Mouse (Mus musculus) testis, adult 2 months (tissue): ENCODE data around the gene Gnaq. TPM values are rescaled to one million over a fixed set of nuclear protein-coding genes. Genes with fewer than 3 reads are reported as not detected.

Experiments used
- H3K27ac ChIP-seq: fragments of 200-500 bp; 2 replicates; pipeline ENCODE4 v1.5.1; 2012; ENCODE audit warnings: low read depth, low read length; ENCODE audit not compliant: control insufficient read depth, insufficient read depth
- H3K27me3 ChIP-seq: fragments of 200-500 bp; 2 replicates; pipeline ENCODE4 v1.6.1; 2012; ENCODE audit warnings: mild to moderate bottlenecking, low read length, moderate library complexity; ENCODE audit not compliant: control insufficient read depth, insufficient read depth
- H3K36me3 ChIP-seq: fragments of 200-500 bp; 2 replicates; pipeline ENCODE4 v1.6.1; 2012; ENCODE audit warnings: mild to moderate bottlenecking, low read length; ENCODE audit not compliant: control insufficient read depth, insufficient read depth
- H3K4me1 ChIP-seq: fragments of 200-500 bp; 2 replicates; pipeline ENCODE4 v1.6.1; 2012; ENCODE audit warnings: low read length; ENCODE audit not compliant: control insufficient read depth, insufficient read depth
- H3K4me3 ChIP-seq: fragments of 200-500 bp; 2 replicates; pipeline ENCODE4 v1.5.1; 2012; ENCODE audit warnings: low read depth, mild to moderate bottlenecking, low read length, moderate library complexity, mixed read lengths; ENCODE audit not compliant: control insufficient read depth
- CTCF ChIP-seq: fragments of 200-500 bp; IDR thresholded peaks from 2 replicates; pipeline ENCODE4 v1.5.1; 2012; ENCODE audit warnings: low read depth, mild to moderate bottlenecking, inconsistent platforms, low read length, moderate library complexity; ENCODE audit not compliant: control insufficient read depth, insufficient read depth, insufficient replicate concordance
- POLR2A ChIP-seq: fragments of 200-500 bp; IDR thresholded peaks from 2 replicates; pipeline ENCODE4 v1.6.1; 2012; ENCODE audit warnings: low read depth, mild to moderate bottlenecking, inconsistent platforms, low read length, moderate library complexity; ENCODE audit not compliant: control insufficient read depth
- polyA plus RNA-seq: library from polyadenylated mRNA; depleted of rRNA; stranded (reverse); fragments of >200 nt; gene quantifications from 2 replicates; pipeline ENCODE4 v1.2.3, GENCODE M21; 2012

Gnaq gene
- polyA plus RNA-seq, 1 experiment, result 5.5 TPM

GRCm38 (mm10) chr19:16251819-16252218 lies 119.2 kb downstream of the Gnaq start:
- TF ChIP-seq CTCF (no peak), POLR2A (no peak)
- no peaks in the 10 kb centered on the region for H3K4me1 ChIP-seq
- no peaks in the 10 kb centered on the region for H3K36me3 ChIP-seq
- no peak overlapping the region for H3K4me3 ChIP-seq
- H3K27me3 ChIP-seq, result no peaks in the 10 kb centered on the region
- no peak overlapping the region for H3K27ac ChIP-seq

- Histone ChIP-seq H3K27ac (no peak overlapping the region), H3K4me3 (no peak overlapping the region), H3K4me1 (no peaks in the 10 kb centered on the region), H3K36me3 (no peaks in the 10 kb centered on the region), H3K27me3 (no peaks in the 10 kb centered on the region)
- TF ChIP-seq POLR2A (no peak), CTCF (no peak)
These were observed 120.1 kb downstream of the Gnaq start for GRCm38 (mm10) chr19:16252696-16253095.

- Histone ChIP-seq H3K27ac (no peak overlapping the region), H3K27me3 (no peaks in the 10 kb centered on the region), H3K4me3 (no peak overlapping the region), H3K36me3 (no peaks in the 10 kb centered on the region), H3K4me1 (no peaks in the 10 kb centered on the region)
- TF ChIP-seq CTCF (no peak), POLR2A (no peak)
These were observed 122.2 kb downstream of the Gnaq start for GRCm38 (mm10) chr19:16254881-16255280.

GRCm38 (mm10) chr19:16255294-16255693 lies 122.7 kb downstream of the Gnaq start:
- Histone ChIP-seq H3K27ac (no peak overlapping the region), H3K27me3 (no peaks in the 10 kb centered on the region), H3K36me3 (no peaks in the 10 kb centered on the region), H3K4me3 (no peak overlapping the region), H3K4me1 (no peaks in the 10 kb centered on the region)
- TF ChIP-seq POLR2A (no peak), CTCF (no peak)

GRCm38 (mm10) chr19:16258766-16259355 lies 126.2 kb downstream of the Gnaq start:
- H3K27ac ChIP-seq, result no peak overlapping the region
- TF ChIP-seq CTCF (no peak), POLR2A (no peak)

GRCm38 (mm10) chr19:16259786-16260434 lies 127.3 kb downstream of the Gnaq start:
- no peak overlapping the region for H3K27ac ChIP-seq
- H3K36me3 ChIP-seq, result no peaks in the 10 kb centered on the region
- no peak overlapping the region for H3K4me3 ChIP-seq
- H3K27me3 ChIP-seq, result no peaks in the 10 kb centered on the region
- no peak for TF ChIP-seq POLR2A
- no peak for TF ChIP-seq CTCF
- H3K4me1 ChIP-seq, result no peaks in the 10 kb centered on the region

More at GRCm38 (mm10) chr19:16258766-16259355, 126.2 kb downstream of the Gnaq start:
- Histone ChIP-seq H3K27me3 (no peaks in the 10 kb centered on the region), H3K4me1 (no peaks in the 10 kb centered on the region), H3K4me3 (no peak overlapping the region), H3K36me3 (no peaks in the 10 kb centered on the region)

GRCm38 (mm10) chr19:16260435-16260832 lies 127.8 kb downstream of the Gnaq start:
- TF ChIP-seq POLR2A (no peak), CTCF (no peak)
- Histone ChIP-seq H3K36me3 (no peaks in the 10 kb centered on the region), H3K27me3 (no peaks in the 10 kb centered on the region), H3K4me1 (no peaks in the 10 kb centered on the region), H3K4me3 (no peak overlapping the region), H3K27ac (no peak overlapping the region)
